Mouse (Mus musculus) forebrain, embryonic 11.5 days (tissue): ENCODE results near the gene Pnkp. TPM values are rescaled to one million over a fixed set of nuclear protein-coding genes. Genes with fewer than 3 reads are reported as not detected.
A peak's percentile ranks its signal among the peaks of the same experiment; 100 is the strongest.

Experiments used
- ATAC-seq: fragments of 200-750 bp; cut with Nextera tagmentation; replicated peaks from 2 replicates; pipeline ENCODE4 v1.8.0; 2017; ENCODE audit warnings: moderate TSS enrichment; ENCODE audit not compliant: low FRiP score
- DNase-seq: peaks from one replicate; pipeline ENCODE4 v3.0.0-alpha.2; 2017; ENCODE audit warnings: low spot score
- H3K27ac ChIP-seq: fragments of 300-500 bp; sonication (generic); 2 replicates; pipeline ENCODE4 v1.5.1; 2014; ENCODE audit warnings: low read depth, low read length
- H3K27me3 ChIP-seq: fragments of 300-500 bp; sonication (generic); 2 replicates; pipeline ENCODE4 v1.6.1; 2014; ENCODE audit warnings: mild to moderate bottlenecking, low read length, mixed read lengths; ENCODE audit not compliant: control insufficient read depth, insufficient read depth
- H3K36me3 ChIP-seq: fragments of 300-500 bp; sonication (generic); 2 replicates; pipeline ENCODE4 v1.6.1; 2014; ENCODE audit warnings: mild to moderate bottlenecking, low read length, moderate library complexity, mixed read lengths; ENCODE audit not compliant: control insufficient read depth, insufficient read depth
- H3K4me1 ChIP-seq: fragments of 300-500 bp; sonication (generic); replicated peaks from 2 replicates; pipeline ENCODE4 v1.6.1; 2014; ENCODE audit warnings: low read length, mixed read lengths; ENCODE audit not compliant: control insufficient read depth, insufficient read depth
- H3K4me2 ChIP-seq: fragments of 300-500 bp; sonication (generic); 2 replicates; pipeline ENCODE4 v1.6.1; 2014; ENCODE audit warnings: low read depth, mild to moderate bottlenecking, low read length, moderate library complexity, mixed read lengths; ENCODE audit not compliant: severe bottlenecking
- H3K4me3 ChIP-seq: fragments of 300-500 bp; sonication (generic); 2 replicates; pipeline ENCODE4 v1.5.1; 2014; ENCODE audit warnings: low read depth, low read length
- H3K9ac ChIP-seq: fragments of 300-500 bp; sonication (generic); 2 replicates; pipeline ENCODE4 v1.6.1; 2014; ENCODE audit warnings: low read length
- H3K9me3 ChIP-seq: fragments of 300-500 bp; sonication (generic); 2 replicates; pipeline ENCODE4 v1.6.1; 2016; ENCODE audit warnings: low read length, mixed read lengths; ENCODE audit not compliant: control insufficient read depth
- WGBS: fragments of 180-500 bp; shearing (Covaris S2); extraction: QIAGEN DNeasy Blood & Tissue Kit; methylation state at CpG from one replicate; pipeline ENCODE4 v1.1.7; 2014; 5-methylcytosine and 5-hydroxymethylcytosine counted together
- polyA plus RNA-seq: library from polyadenylated mRNA; unstranded; fragments of >200 nt; fragmentation: Nextera tagmentation; extraction: Ambion mirVana; gene quantifications from 2 replicates; pipeline ENCODE4 v1.2.1, GENCODE M21; 2014

Pnkp gene
- polyA plus RNA-seq, 1 experiment from 2014 or later, result 32.1 TPM

DNA sequence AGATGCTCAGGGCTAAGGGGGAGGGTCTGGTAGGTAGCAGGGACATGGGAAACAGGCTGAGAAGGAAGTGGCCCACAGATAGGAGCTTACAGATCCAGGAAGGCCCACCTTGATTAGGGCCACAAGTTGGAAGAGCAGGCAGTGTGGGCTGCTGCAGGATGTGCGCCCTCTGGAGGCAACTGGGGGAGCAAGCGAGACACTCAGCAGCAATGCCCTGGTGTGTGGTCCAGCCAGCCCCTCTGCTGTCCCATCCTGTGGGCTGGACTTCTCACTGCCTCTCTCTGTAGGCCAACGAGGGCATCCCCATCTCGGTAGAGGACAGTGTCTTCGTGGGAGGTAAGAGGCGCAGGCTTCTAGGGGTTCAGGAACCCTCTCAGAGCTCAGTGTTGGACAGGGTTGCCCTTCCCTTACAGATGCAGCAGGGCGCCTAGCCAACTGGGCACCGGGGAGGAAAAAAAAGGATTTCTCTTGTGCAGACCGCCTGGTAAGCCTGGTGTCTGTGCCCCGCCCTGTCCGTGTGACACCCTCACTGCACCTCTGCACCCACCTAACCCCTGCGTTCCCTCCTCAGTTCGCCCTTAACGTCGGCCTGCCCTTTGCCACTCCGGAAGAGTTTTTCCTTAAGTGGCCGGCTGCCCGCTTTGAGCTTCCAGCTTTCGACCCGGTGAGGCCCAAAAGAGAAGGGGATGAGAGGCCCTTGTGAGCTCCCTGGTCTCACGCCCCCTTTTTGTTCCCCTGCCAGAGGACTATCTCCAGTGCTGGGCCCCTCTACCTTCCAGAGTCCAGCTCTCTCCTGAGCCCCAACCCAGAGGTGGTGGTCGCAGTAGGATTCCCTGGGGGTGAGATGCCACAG, 3.9 kb downstream of the Pnkp start:
- WGBS, result 57% methylated on average over 22 of the region's 22 CpGs
- Histone ChIP-seq H3K4me1 (peaks cover 8% of the 10 kb centered on the region; the same call in 1 of the 2 replicates), H3K27me3 (no peaks in the 10 kb centered on the region), H3K9me3 (no peaks in the 10 kb centered on the region), H3K27ac (peak overlapping the region; percentile 32; the same call in 1 of the 2 replicates), H3K9ac (no peak overlapping the region), H3K4me2 (no peak overlapping the region), H3K4me3 (no peak overlapping the region), H3K36me3 (peaks cover 20% of the 10 kb centered on the region)
- ATAC-seq (peak; percentile 25; the same call in 1 of the 2 replicates), DNase-seq (peak; percentile 91)

DNA sequence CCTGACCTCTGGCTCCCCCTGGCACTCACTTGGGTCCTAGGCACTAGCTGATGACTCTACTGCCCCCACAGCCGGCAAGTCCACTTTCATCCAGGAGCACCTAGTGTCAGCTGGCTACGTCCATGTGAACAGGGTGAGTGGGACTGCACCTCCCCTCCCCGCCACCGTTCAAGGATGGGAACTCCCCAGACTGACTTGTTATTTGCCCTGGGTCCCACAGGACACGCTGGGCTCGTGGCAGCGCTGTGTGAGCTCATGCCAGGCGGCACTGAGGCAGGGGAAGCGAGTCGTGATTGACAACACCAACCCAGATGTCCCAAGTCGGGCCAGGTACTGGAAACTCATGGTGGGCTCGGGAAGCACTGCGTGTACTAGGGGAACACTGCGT, 4.5 kb downstream of the Pnkp start:
- no peak for ATAC-seq
- H3K4me2 ChIP-seq, result no peak overlapping the region
- WGBS, result 90% methylated on average over 14 of the region's 14 CpGs
- peaks cover 20% of the 10 kb centered on the region for H3K36me3 ChIP-seq
- no peak overlapping the region for H3K9ac ChIP-seq
- H3K9me3 ChIP-seq, result no peaks in the 10 kb centered on the region
- peaks cover 12% of the 10 kb centered on the region for H3K4me1 ChIP-seq
- no peak overlapping the region for H3K4me3 ChIP-seq
- no peaks in the 10 kb centered on the region for H3K27me3 ChIP-seq
- no peak for DNase-seq
- no peak overlapping the region for H3K27ac ChIP-seq

DNA sequence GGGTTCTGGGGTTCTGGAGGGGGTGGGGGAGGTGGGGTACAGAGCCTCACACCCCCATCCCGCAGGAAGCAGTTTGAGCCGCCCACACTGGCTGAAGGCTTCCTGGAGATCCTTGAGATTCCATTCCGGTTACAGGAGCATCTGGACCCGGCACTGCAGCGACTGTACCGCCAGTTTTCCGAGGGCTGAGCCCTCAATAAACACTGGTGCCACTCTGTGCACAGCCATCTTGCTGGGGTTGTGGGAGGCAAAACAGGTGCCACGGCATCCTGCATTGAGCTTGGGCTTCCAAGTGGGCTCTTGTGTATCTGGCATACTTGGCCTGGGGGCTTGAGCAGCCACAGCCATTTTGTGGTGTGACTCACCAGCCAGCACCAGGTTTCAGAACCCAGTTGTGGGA, 5.5 kb downstream of the Pnkp start:
- no peak overlapping the region for H3K27ac ChIP-seq
- peaks cover 20% of the 10 kb centered on the region for H3K36me3 ChIP-seq
- H3K4me3 ChIP-seq, result no peak overlapping the region
- peaks cover 22% of the 10 kb centered on the region for H3K4me1 ChIP-seq
- no peak overlapping the region for H3K4me2 ChIP-seq
- H3K27me3 ChIP-seq, result no peaks in the 10 kb centered on the region
- H3K9ac ChIP-seq, result no peak overlapping the region
- no peaks in the 10 kb centered on the region for H3K9me3 ChIP-seq
- ATAC-seq (no peak), DNase-seq (no peak)
- 91% methylated on average over 8 of the region's 8 CpGs for WGBS

DNA sequence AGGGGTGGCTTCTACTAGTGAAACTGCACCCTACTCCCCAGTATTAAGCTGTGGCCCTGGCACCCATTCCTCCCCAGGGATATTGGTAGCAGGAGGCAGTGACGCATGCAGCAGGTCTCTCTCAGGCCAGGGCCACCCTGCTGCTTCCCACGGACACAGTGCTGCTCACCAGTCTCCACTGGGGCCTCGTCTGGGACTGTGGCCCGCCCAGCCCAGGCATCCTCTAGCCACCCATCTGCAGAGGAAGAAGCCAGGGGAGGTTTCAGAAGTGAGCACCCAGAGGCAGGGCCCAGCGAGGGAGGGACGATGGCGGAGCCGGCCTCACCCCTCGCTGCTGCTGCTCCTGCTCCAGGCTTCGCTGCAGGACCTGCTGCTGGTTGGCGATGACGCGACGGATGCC, 6.3 kb downstream of the Pnkp start:
- H3K9me3 ChIP-seq, result no peaks in the 10 kb centered on the region
- H3K27me3 ChIP-seq, result no peaks in the 10 kb centered on the region
- no peak for DNase-seq
- H3K27ac ChIP-seq, result no peak overlapping the region
- H3K9ac ChIP-seq, result no peak overlapping the region
- 86% methylated on average over 14 of the region's 14 CpGs for WGBS
- no peak overlapping the region for H3K4me2 ChIP-seq
- peaks cover 20% of the 10 kb centered on the region for H3K36me3 ChIP-seq
- ATAC-seq, result no peak
- H3K4me1 ChIP-seq, result peaks cover 26% of the 10 kb centered on the region
- H3K4me3 ChIP-seq, result no peak overlapping the region

DNA sequence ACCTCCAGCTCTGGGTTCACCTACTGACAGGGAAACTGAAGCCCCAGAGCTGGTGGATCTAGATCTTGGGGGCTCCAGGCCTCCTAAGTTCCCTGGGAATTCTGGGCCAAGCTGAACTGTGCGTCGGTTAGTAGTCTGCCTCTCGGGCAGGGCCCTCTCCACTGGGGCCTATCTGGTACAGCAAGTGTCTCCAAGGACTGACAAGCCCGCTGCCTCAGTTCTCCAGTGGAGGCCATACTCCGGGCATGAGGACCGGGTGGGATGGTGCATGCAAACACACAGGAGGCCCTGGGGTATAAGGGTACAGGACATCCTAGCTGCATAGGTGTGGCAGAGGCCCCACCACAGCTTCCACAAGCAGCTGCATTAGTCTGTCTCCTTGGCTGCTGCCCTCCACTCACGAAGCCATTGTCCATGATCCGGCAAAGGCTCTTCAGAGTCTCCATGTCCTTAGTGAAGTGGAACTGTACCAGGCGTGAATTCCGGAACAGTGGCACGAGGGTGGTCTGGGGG, 7.1 kb downstream of the Pnkp start:
- H3K4me3 ChIP-seq, result no peak overlapping the region
- peaks cover 20% of the 10 kb centered on the region for H3K36me3 ChIP-seq
- H3K4me1 ChIP-seq, result peaks cover 23% of the 10 kb centered on the region
- H3K9me3 ChIP-seq, result no peaks in the 10 kb centered on the region
- H3K27me3 ChIP-seq, result no peaks in the 10 kb centered on the region
- WGBS, result 94% methylated on average over 11 of the region's 11 CpGs
- ATAC-seq (no peak), DNase-seq (no peak)
- H3K9ac ChIP-seq, result no peak overlapping the region
- no peak overlapping the region for H3K4me2 ChIP-seq
- no peak overlapping the region for H3K27ac ChIP-seq

DNA sequence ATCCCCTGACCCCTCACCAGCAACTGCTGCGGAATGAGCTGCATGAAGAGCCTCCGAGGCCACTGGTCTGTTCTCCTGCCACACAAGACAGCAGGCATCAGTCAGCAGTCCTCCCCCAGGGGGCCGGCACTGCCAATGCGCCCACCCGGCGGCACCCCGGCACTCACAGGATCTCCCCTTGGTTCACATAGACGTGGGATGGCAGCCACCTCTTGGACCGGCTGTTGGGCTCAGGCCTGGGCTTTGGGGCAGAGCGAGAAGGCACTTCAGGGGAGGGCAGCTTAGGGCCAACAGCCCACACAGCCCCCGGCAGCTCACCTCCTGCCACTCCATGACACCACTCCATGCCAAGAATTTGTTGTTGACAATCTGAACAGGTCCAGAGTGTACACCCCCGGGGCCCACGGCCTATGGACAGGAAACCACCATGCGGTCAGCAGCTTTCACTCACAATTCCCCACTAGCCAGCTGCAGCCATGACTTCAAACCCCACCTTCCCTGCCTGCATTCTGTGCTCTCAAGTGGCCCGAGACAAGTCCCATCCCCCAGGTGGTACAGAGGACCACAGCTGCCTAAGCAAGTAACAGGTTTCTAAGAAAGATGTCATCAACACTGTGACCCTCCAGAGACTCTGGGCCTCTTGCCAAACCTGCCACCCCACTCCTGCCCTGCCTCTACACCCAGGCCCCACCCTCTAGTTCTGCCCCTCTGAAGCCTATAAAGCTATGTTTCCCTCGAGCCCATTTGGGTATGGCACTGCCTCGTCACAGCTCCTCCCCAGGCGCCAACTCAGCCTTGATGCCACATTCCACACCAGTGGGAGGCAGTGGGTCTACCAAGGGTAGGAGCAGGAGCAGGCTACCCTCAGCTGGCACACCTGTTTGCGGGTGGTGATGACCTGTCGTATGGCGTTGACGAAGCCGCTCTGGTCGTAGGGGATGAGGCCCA, 7.9 kb downstream of the Pnkp start:
- Histone ChIP-seq H3K27me3 (no peaks in the 10 kb centered on the region), H3K9ac (no peak overlapping the region), H3K27ac (no peak overlapping the region), H3K4me3 (no peak overlapping the region), H3K9me3 (no peaks in the 10 kb centered on the region), H3K4me2 (no peak overlapping the region), H3K36me3 (peaks cover 20% of the 10 kb centered on the region), H3K4me1 (peaks cover 23% of the 10 kb centered on the region)
- DNase-seq (no peak), ATAC-seq (no peak)
- 86% methylated on average over 24 of the region's 24 CpGs for WGBS

DNA sequence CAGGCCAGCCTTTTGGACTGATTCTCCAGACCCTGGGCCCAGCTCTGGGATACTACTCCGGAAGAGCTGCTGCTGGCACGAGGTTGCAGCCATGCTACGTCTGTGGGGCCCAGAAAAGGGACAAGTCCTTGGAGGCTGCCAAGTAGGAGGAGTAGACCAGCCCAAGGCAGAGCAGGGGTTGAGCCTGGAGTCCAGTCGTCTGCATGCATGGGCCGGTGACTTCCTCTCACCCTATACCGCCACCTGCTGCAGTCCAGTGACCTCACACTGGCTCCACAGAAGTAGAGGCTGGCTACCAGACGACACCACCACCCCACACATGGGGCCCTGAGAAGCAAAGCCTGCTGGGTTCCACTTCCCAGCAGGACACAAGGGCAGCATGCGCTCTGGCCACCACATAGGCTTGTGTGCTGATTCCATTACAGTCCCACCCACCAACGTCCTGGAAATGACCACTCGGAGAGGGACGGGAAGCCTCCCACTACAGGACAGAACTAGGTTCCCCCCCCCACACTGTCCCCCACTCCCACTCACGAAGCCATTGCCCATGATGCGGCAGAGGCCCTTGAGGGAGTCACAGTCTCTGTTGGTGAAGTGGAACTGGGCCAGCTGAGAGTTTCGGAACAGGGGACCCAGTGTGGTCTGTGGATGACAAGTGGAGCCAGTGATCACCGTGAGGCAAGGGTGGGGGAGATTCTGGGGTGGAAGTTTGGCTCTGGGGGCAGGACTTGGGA, 9.5 kb downstream of the Pnkp start:
- H3K9me3 ChIP-seq, result no peaks in the 10 kb centered on the region
- no peak for DNase-seq
- H3K4me2 ChIP-seq, result peak overlapping the region; percentile 15; the same call in 1 of the 2 replicates
- ATAC-seq, result no peak
- peaks cover 29% of the 10 kb centered on the region for H3K4me1 ChIP-seq
- H3K36me3 ChIP-seq, result peaks cover 20% of the 10 kb centered on the region
- H3K27ac ChIP-seq, result no peak overlapping the region
- no peaks in the 10 kb centered on the region for H3K27me3 ChIP-seq
- 72% methylated on average over 15 of the region's 15 CpGs for WGBS
- H3K4me3 ChIP-seq, result no peak overlapping the region
- peak overlapping the region; percentile 20; the same call in 1 of the 2 replicates for H3K9ac ChIP-seq
